Mouse (Mus musculus): Measurements from ENCODE around the gene Prpf3.

DNA sequence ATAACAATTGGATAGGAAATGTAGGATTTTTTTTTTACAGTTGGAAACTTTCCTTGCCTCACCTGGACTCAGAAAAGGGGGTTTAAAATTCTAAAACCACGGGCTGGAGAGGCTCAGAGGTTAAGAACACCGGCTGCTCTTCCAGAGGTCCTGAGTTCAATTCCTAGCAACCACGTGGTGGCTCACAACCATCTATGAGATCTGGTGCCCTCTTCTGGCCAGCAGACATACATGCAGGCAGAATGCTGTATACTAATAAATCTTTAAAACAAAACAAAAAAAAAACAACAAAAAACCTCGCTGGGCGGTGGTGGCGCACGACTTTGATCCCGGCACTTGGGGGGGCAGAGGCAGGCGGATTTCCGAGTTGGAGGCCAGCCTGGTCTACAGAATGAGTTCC, 5.5 kb upstream of the Prpf3 start:
- TF ChIP-seq CTCF (IDR thresholded peaks at IDR 0.05; ENCODE audit: insufficient read depth, low read depth, low read length) (no peak), POLR2A (IDR thresholded peaks at IDR 0.05; ENCODE audit: insufficient read depth, low read depth, low read length) (no peak)
